Mouse (Mus musculus): ENCODE measurements around the gene 1700037H04Rik. TPM values are rescaled to one million over a fixed set of nuclear protein-coding genes. Genes with fewer than 3 reads are reported as not detected.
"Not testable (repeated sequence)": the region's sequence is repeated elsewhere in the genome, so short reads cannot be mapped to it uniquely, and the experiment has no call there.

1700037H04Rik gene
- polyA plus RNA-seq, 1 experiment: 75.2 TPM

DNA sequence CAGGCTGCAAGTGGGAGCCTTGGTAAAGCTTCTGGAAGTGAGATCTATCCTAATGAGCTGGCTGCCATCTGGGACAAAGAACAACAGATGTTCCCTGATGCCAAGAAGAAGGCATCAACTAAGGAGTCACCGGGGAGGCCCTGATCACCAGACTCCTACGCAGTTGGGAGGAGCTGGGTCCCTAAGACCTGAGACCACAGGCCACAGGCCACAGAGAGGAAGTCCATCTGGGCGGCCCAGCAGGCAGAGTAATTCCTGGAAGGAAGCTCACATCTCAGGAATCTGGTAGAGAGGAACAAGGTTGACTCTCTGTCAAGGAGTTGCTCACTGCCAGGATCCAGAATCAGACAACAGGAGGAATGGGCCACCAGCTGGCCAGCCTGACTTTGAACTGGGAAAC is 35.7 kb downstream of the 1700037H04Rik start:
- H3ac ChIP-seq (ENCODE audit: control insufficient read depth, insufficient read length): no peak overlapping the region
- peak overlapping the region; percentile 50 for H3K4me2 ChIP-seq (ENCODE audit: low read depth)
- no peaks in the 10 kb centered on the region for H3K36me3 ChIP-seq (ENCODE audit: control insufficient read depth, insufficient read depth)
- H3K79me2 ChIP-seq (ENCODE audit: control insufficient read depth, insufficient read depth): no peaks in the 10 kb centered on the region
- no peaks in the 10 kb centered on the region for H3K27me3 ChIP-seq (ENCODE audit: control insufficient read depth, insufficient read depth, insufficient read length)
- no peak for TF ChIP-seq POLR2AphosphoS2 (IDR thresholded peaks at IDR 0.05; ENCODE audit: insufficient read length, low read depth)
- peak in 1 of 3 experiments; percentile 54 for TF ChIP-seq MYOD1 (IDR thresholded peaks at IDR 0.05; ENCODE audit: control insufficient read depth in 1 of 3, insufficient read length in 2 of 3, low read depth in 2 of 3)
- no peak overlapping the region for H3K4me3 ChIP-seq

- Histone ChIP-seq H3ac (ENCODE audit: control insufficient read depth, insufficient read length) (no peak overlapping the region), H3K4me2 (ENCODE audit: low read depth) (no peak overlapping the region), H3K27me3 (ENCODE audit: control insufficient read depth, insufficient read depth, insufficient read length) (no peaks in the 10 kb centered on the region), H3K79me2 (ENCODE audit: control insufficient read depth, insufficient read depth) (no peaks in the 10 kb centered on the region), H3K4me3 (no peak overlapping the region), H3K36me3 (ENCODE audit: control insufficient read depth, insufficient read depth) (no peaks in the 10 kb centered on the region)
- no peak for TF ChIP-seq USF1 (IDR thresholded peaks at IDR 0.05; ENCODE audit: low read depth)
- no peak for TF ChIP-seq POLR2AphosphoS2 (IDR thresholded peaks at IDR 0.05; ENCODE audit: insufficient read length, low read depth)
- no peak for TF ChIP-seq POLR2A (IDR thresholded peaks at IDR 0.05; ENCODE audit: insufficient read length, low read depth)
- TF ChIP-seq E2F4 (IDR thresholded peaks at IDR 0.05; ENCODE audit: insufficient read depth): no peak
- no peak for TF ChIP-seq MYOD1 (IDR thresholded peaks at IDR 0.05; ENCODE audit: control insufficient read depth in 1 of 3, insufficient read length in 2 of 3, low read depth in 2 of 3)
- TF ChIP-seq CEBPB (IDR thresholded peaks at IDR 0.05; ENCODE audit: insufficient read depth, poor library complexity, severe bottlenecking): no peak
- no peak for TF ChIP-seq SRF (IDR thresholded peaks at IDR 0.05; ENCODE audit: control insufficient read depth, insufficient read length, low read depth)
- no peak for TF ChIP-seq MAX (IDR thresholded peaks at IDR 0.05; ENCODE audit: low read depth)
- TF ChIP-seq TCF3 (IDR thresholded peaks at IDR 0.05; ENCODE audit: insufficient read length, low read depth): no peak
- TF ChIP-seq TCF12 (IDR thresholded peaks at IDR 0.05; ENCODE audit: insufficient read depth, poor library complexity, severe bottlenecking): no peak
- no peak for TF ChIP-seq MYOG (IDR thresholded peaks at IDR 0.05; ENCODE audit: control insufficient read depth in 1 of 3, insufficient read depth in 1 of 3, insufficient read length in 2 of 3, low read depth in 2 of 3)
- TF ChIP-seq REST (IDR thresholded peaks at IDR 0.05; ENCODE audit: insufficient read depth, insufficient read length): no peak
Observed at GRCm38 (mm10) chr2:131118968-131119574, 40.8 kb downstream of the 1700037H04Rik start.

DNA sequence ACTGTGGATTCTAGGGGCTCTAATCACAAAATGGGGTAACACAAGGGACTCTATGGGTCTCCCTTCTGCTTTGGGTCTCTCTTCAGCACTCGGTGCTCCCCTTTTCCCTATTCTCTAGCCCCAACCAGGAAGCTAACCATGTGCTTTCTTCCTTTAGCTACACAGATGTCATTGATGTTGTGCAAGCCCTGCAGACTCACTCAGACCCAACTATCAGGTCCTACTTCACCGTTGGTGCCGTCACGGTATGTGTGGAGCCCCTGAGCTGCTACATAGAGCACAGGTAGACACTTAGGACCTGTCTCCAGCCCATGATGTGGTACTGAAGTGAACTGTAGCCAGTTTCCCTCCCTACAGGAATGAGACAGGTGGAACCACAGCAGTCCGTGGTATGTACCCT is 53.9 kb downstream of the 1700037H04Rik start:
- no peak overlapping the region for H3ac ChIP-seq (ENCODE audit: control insufficient read depth, insufficient read length)
- no peak overlapping the region for H3K4me3 ChIP-seq
- no peak for TF ChIP-seq USF1 (IDR thresholded peaks at IDR 0.05; ENCODE audit: low read depth)
- TF ChIP-seq TCF12 (IDR thresholded peaks at IDR 0.05; ENCODE audit: insufficient read depth, poor library complexity, severe bottlenecking): no peak
- no peak for TF ChIP-seq REST (IDR thresholded peaks at IDR 0.05; ENCODE audit: insufficient read depth, insufficient read length)
- no peak for TF ChIP-seq MYOG (IDR thresholded peaks at IDR 0.05; ENCODE audit: control insufficient read depth in 1 of 3, insufficient read depth in 1 of 3, insufficient read length in 2 of 3, low read depth in 2 of 3)
- TF ChIP-seq SRF (IDR thresholded peaks at IDR 0.05; ENCODE audit: control insufficient read depth, insufficient read length, low read depth): no peak
- TF ChIP-seq MYOD1 (IDR thresholded peaks at IDR 0.05; ENCODE audit: control insufficient read depth in 1 of 3, insufficient read length in 2 of 3, low read depth in 2 of 3): no peak
- H3K4me2 ChIP-seq (ENCODE audit: low read depth): no peak overlapping the region
- no peaks in the 10 kb centered on the region for H3K79me2 ChIP-seq (ENCODE audit: control insufficient read depth, insufficient read depth)
- no peaks in the 10 kb centered on the region for H3K36me3 ChIP-seq (ENCODE audit: control insufficient read depth, insufficient read depth)
- no peaks in the 10 kb centered on the region for H3K27me3 ChIP-seq (ENCODE audit: control insufficient read depth, insufficient read depth, insufficient read length)

DNA sequence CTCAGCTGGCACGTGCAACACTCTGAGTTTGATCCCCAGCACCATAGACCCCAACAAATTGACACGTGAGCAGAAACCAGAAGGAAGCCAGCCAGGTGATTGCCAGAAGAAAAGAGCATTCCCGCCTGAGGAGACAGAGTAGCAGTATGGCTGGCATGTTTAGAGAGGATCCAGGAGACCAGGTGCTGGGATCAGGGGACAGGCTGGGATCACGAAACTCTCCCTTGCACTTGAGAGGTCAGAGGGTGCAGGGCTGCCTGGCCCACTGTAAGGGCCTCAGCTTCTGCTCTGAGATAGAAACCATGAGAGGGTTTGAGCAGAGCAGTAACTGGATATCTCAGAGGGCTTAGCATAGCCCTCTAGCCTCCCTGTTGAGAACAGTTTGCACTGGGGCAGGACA is 54.8 kb downstream of the 1700037H04Rik start:
- not testable (repeated sequence) for H3K36me3 ChIP-seq (ENCODE audit: control insufficient read depth, insufficient read depth); H3K27me3 ChIP-seq (ENCODE audit: control insufficient read depth, insufficient read depth, insufficient read length); H3K4me2 ChIP-seq (ENCODE audit: low read depth); H3ac ChIP-seq (ENCODE audit: control insufficient read depth, insufficient read length); H3K79me2 ChIP-seq (ENCODE audit: control insufficient read depth, insufficient read depth); H3K4me3 ChIP-seq

DNA sequence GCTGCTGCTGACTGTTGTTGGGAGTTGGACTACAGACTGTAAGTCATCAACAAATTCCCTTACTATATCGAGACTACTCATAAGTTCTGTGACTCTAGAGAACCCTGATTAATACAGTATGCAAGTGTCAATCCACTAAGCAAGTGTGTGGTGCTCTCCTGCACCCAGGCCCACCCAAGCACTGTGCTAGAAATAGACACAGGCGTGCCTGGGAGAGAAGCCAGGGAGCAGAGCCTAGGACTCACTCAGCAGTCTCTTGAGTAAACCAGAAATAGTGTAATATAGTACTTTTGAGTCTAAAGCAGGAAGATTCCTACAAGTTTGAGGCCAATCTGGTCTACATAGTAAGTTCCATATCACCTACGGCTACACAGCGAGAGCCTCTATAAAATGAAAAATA is 55.9 kb downstream of the 1700037H04Rik start:
- Histone ChIP-seq H3K79me2 (ENCODE audit: control insufficient read depth, insufficient read depth) (no peaks in the 10 kb centered on the region), H3K36me3 (ENCODE audit: control insufficient read depth, insufficient read depth) (no peaks in the 10 kb centered on the region), H3K4me3 (no peak overlapping the region), H3K27me3 (ENCODE audit: control insufficient read depth, insufficient read depth, insufficient read length) (no peaks in the 10 kb centered on the region), H3K4me2 (ENCODE audit: low read depth) (no peak overlapping the region), H3ac (ENCODE audit: control insufficient read depth, insufficient read length) (no peak overlapping the region)
- TF ChIP-seq TCF3 (IDR thresholded peaks at IDR 0.05; ENCODE audit: insufficient read length, low read depth) (no peak), CEBPB (IDR thresholded peaks at IDR 0.05; ENCODE audit: insufficient read depth, poor library complexity, severe bottlenecking) (no peak)

GRCm38 (mm10) chr2:131101530-131101929 is 58.4 kb downstream of the 1700037H04Rik start:
- Histone ChIP-seq H3K4me2 (ENCODE audit: low read depth) (no peak overlapping the region), H3K79me2 (ENCODE audit: control insufficient read depth, insufficient read depth) (no peaks in the 10 kb centered on the region), H3K36me3 (ENCODE audit: control insufficient read depth, insufficient read depth) (no peaks in the 10 kb centered on the region), H3ac (ENCODE audit: control insufficient read depth, insufficient read length) (no peak overlapping the region), H3K27me3 (ENCODE audit: control insufficient read depth, insufficient read depth, insufficient read length) (no peaks in the 10 kb centered on the region), H3K4me3 (no peak overlapping the region)
- TF ChIP-seq POLR2AphosphoS2 (IDR thresholded peaks at IDR 0.05; ENCODE audit: insufficient read length, low read depth) (no peak), MYOD1 (IDR thresholded peaks at IDR 0.05; ENCODE audit: control insufficient read depth in 1 of 3, insufficient read length in 2 of 3, low read depth in 2 of 3) (no peak)

Data from myocyte (in vitro differentiated cells).